Mouse (Mus musculus): ENCODE measurements around the gene Tor1aip2. TPM values are rescaled to one million over a fixed set of nuclear protein-coding genes. Genes with fewer than 3 reads are reported as not detected.

Gene Tor1aip2
- polyA plus RNA-seq, 1 experiment, result 50.4 TPM

GRCm38 (mm10) chr1:156103763-156104162 is 68.6 kb downstream of the Tor1aip2 start:
- Histone ChIP-seq H3K27ac (ENCODE audit: control insufficient read depth, insufficient read depth, low read depth, low read length, poor library complexity) (no peak overlapping the region), H3K4me3 (replicated peaks; ENCODE audit: control insufficient read depth, low read depth, low read length) (no peak overlapping the region), H3K4me1 (ENCODE audit: control insufficient read depth, insufficient read depth, low read length) (no peaks in the 10 kb centered on the region)
- WGBS, result 50% methylated on average over 2 of the region's 2 CpGs
- TF ChIP-seq CTCF (IDR thresholded peaks at IDR 0.05; ENCODE audit: control insufficient read depth, insufficient read depth, low read length) (no peak), POLR2A (IDR thresholded peaks at IDR 0.05; ENCODE audit: borderline replicate concordance, control insufficient read depth, low read depth, low read length) (no peak)

- no peak overlapping the region for H3K4me3 ChIP-seq (replicated peaks; ENCODE audit: control insufficient read depth, low read depth, low read length)
- no peak overlapping the region for H3K27ac ChIP-seq (ENCODE audit: control insufficient read depth, insufficient read depth, low read depth, low read length, poor library complexity)
- WGBS, result 87% methylated on average over 2 of the region's 2 CpGs
- no peak for TF ChIP-seq CTCF (IDR thresholded peaks at IDR 0.05; ENCODE audit: control insufficient read depth, insufficient read depth, low read length)
- TF ChIP-seq POLR2A (IDR thresholded peaks at IDR 0.05; ENCODE audit: borderline replicate concordance, control insufficient read depth, low read depth, low read length), result no peak
- no peaks in the 10 kb centered on the region for H3K4me1 ChIP-seq (ENCODE audit: control insufficient read depth, insufficient read depth, low read length)
Measured at GRCm38 (mm10) chr1:156105381-156105780, 70.2 kb downstream of the Tor1aip2 start.

GRCm38 (mm10) chr1:156107424-156107823 is 72.2 kb downstream of the Tor1aip2 start:
- no peak overlapping the region for H3K4me3 ChIP-seq (replicated peaks; ENCODE audit: control insufficient read depth, low read depth, low read length)
- TF ChIP-seq POLR2A (IDR thresholded peaks at IDR 0.05; ENCODE audit: borderline replicate concordance, control insufficient read depth, low read depth, low read length) (no peak), CTCF (IDR thresholded peaks at IDR 0.05; ENCODE audit: control insufficient read depth, insufficient read depth, low read length) (no peak)
- H3K27ac ChIP-seq (ENCODE audit: control insufficient read depth, insufficient read depth, low read depth, low read length, poor library complexity), result no peak overlapping the region
- 78% methylated on average over 2 of the region's 2 CpGs for WGBS
- H3K4me1 ChIP-seq (ENCODE audit: control insufficient read depth, insufficient read depth, low read length), result no peaks in the 10 kb centered on the region

GRCm38 (mm10) chr1:156108400-156108799 is 73.2 kb downstream of the Tor1aip2 start:
- TF ChIP-seq POLR2A (IDR thresholded peaks at IDR 0.05; ENCODE audit: borderline replicate concordance, control insufficient read depth, low read depth, low read length), result no peak
- no peak for TF ChIP-seq CTCF (IDR thresholded peaks at IDR 0.05; ENCODE audit: control insufficient read depth, insufficient read depth, low read length)
- Histone ChIP-seq H3K4me3 (replicated peaks; ENCODE audit: control insufficient read depth, low read depth, low read length) (no peak overlapping the region), H3K4me1 (ENCODE audit: control insufficient read depth, insufficient read depth, low read length) (no peaks in the 10 kb centered on the region), H3K27ac (ENCODE audit: control insufficient read depth, insufficient read depth, low read depth, low read length, poor library complexity) (no peak overlapping the region)
- WGBS, result 5% methylated on average over 10 of the region's 10 CpGs

- 86% methylated on average over 9 of the region's 9 CpGs for WGBS
- H3K4me3 ChIP-seq (replicated peaks; ENCODE audit: control insufficient read depth, low read depth, low read length), result no peak overlapping the region
- no peak overlapping the region for H3K27ac ChIP-seq (ENCODE audit: control insufficient read depth, insufficient read depth, low read depth, low read length, poor library complexity)
- H3K4me1 ChIP-seq (ENCODE audit: control insufficient read depth, insufficient read depth, low read length), result no peaks in the 10 kb centered on the region
- TF ChIP-seq POLR2A (IDR thresholded peaks at IDR 0.05; ENCODE audit: borderline replicate concordance, control insufficient read depth, low read depth, low read length), result no peak
- TF ChIP-seq CTCF (IDR thresholded peaks at IDR 0.05; ENCODE audit: control insufficient read depth, insufficient read depth, low read length), result no peak
Measured at GRCm38 (mm10) chr1:156111090-156111489, 75.9 kb downstream of the Tor1aip2 start.

GRCm38 (mm10) chr1:156111728-156112127 is 76.5 kb downstream of the Tor1aip2 start:
- H3K4me1 ChIP-seq (ENCODE audit: control insufficient read depth, insufficient read depth, low read length), result no peaks in the 10 kb centered on the region

GRCm38 (mm10) chr1:156112142-156112541 is 76.9 kb downstream of the Tor1aip2 start:
- TF ChIP-seq CTCF (IDR thresholded peaks at IDR 0.05; ENCODE audit: control insufficient read depth, insufficient read depth, low read length) (no peak), POLR2A (IDR thresholded peaks at IDR 0.05; ENCODE audit: borderline replicate concordance, control insufficient read depth, low read depth, low read length) (no peak)
- WGBS, result 82% methylated on average over 7 of the region's 7 CpGs
- Histone ChIP-seq H3K4me3 (replicated peaks; ENCODE audit: control insufficient read depth, low read depth, low read length) (no peak overlapping the region), H3K4me1 (ENCODE audit: control insufficient read depth, insufficient read depth, low read length) (no peaks in the 10 kb centered on the region), H3K27ac (ENCODE audit: control insufficient read depth, insufficient read depth, low read depth, low read length, poor library complexity) (no peak overlapping the region)

More at GRCm38 (mm10) chr1:156111728-156112127, 76.5 kb downstream of the Tor1aip2 start:
- TF ChIP-seq CTCF (IDR thresholded peaks at IDR 0.05; ENCODE audit: control insufficient read depth, insufficient read depth, low read length) (no peak), POLR2A (IDR thresholded peaks at IDR 0.05; ENCODE audit: borderline replicate concordance, control insufficient read depth, low read depth, low read length) (no peak)
- no peak overlapping the region for H3K27ac ChIP-seq (ENCODE audit: control insufficient read depth, insufficient read depth, low read depth, low read length, poor library complexity)
- WGBS, result 84% methylated on average over 12 of the region's 12 CpGs
- H3K4me3 ChIP-seq (replicated peaks; ENCODE audit: control insufficient read depth, low read depth, low read length), result no peak overlapping the region

- TF ChIP-seq POLR2A (IDR thresholded peaks at IDR 0.05; ENCODE audit: borderline replicate concordance, control insufficient read depth, low read depth, low read length) (no peak), CTCF (IDR thresholded peaks at IDR 0.05; ENCODE audit: control insufficient read depth, insufficient read depth, low read length) (no peak)
- no peak overlapping the region for H3K27ac ChIP-seq (ENCODE audit: control insufficient read depth, insufficient read depth, low read depth, low read length, poor library complexity)
- no peak overlapping the region for H3K4me3 ChIP-seq (replicated peaks; ENCODE audit: control insufficient read depth, low read depth, low read length)
- WGBS, result 40% methylated on average over 8 of the region's 8 CpGs
- H3K4me1 ChIP-seq (ENCODE audit: control insufficient read depth, insufficient read depth, low read length), result no peaks in the 10 kb centered on the region
Measured at GRCm38 (mm10) chr1:156113884-156114499, 78.8 kb downstream of the Tor1aip2 start.

- no peaks in the 10 kb centered on the region for H3K4me1 ChIP-seq (ENCODE audit: control insufficient read depth, insufficient read depth, low read length)
- H3K27ac ChIP-seq (ENCODE audit: control insufficient read depth, insufficient read depth, low read depth, low read length, poor library complexity), result no peak overlapping the region
- WGBS, result 45% methylated on average over 3 of the region's 3 CpGs
- H3K4me3 ChIP-seq (replicated peaks; ENCODE audit: control insufficient read depth, low read depth, low read length), result no peak overlapping the region
- TF ChIP-seq POLR2A (IDR thresholded peaks at IDR 0.05; ENCODE audit: borderline replicate concordance, control insufficient read depth, low read depth, low read length), result no peak
- TF ChIP-seq CTCF (IDR thresholded peaks at IDR 0.05; ENCODE audit: control insufficient read depth, insufficient read depth, low read length), result no peak
Measured at GRCm38 (mm10) chr1:156116770-156117169, 81.6 kb downstream of the Tor1aip2 start.

Other genes with a start within 250 kb of the Tor1aip2 start
- 18.1 and 28.2 TPM in 2 replicates for gene Qsox1, start 222.5 kb upstream of the Tor1aip2 start, polyA plus RNA-seq (2011; ENCODE audit: insufficient read depth, insufficient read length, low replicate concordance, missing spikeins)
- gene Cep350, start 62.1 kb upstream of the Tor1aip2 start, polyA plus RNA-seq (2011; ENCODE audit: insufficient read depth, insufficient read length, low replicate concordance, missing spikeins), result 11.7 and 21.3 TPM in 2 replicates
- gene Tor1aip1, start 1.1 kb downstream of the Tor1aip2 start, polyA plus RNA-seq (2011; ENCODE audit: insufficient read depth, insufficient read length, low replicate concordance, missing spikeins), result 42.5 and 60.3 TPM in 2 replicates
- gene Fam163a, start 169.6 kb downstream of the Tor1aip2 start, polyA plus RNA-seq (2011; ENCODE audit: insufficient read depth, insufficient read length, low replicate concordance, missing spikeins), result not detected in 2 replicates

All from bone marrow, adult 2 months (tissue).